Mouse (Mus musculus) forebrain, embryonic 10.5 days (tissue): ENCODE measurements around the gene Trpv4. TPM values are rescaled to one million over a fixed set of nuclear protein-coding genes. Genes with fewer than 3 reads are reported as not detected.

Experiments
- DNase-seq: peaks from one replicate; pipeline ENCODE4 v3.0.0-alpha.2; 2017; ENCODE audit warnings: low spot score; ENCODE audit errors: extremely low spot score
- H3K27ac ChIP-seq: fragments of 300-500 bp; sonication (generic); 2 replicates; pipeline ENCODE4 v1.5.1; 2016; ENCODE audit warnings: mild to moderate bottlenecking
- H3K27me3 ChIP-seq: fragments of 300-500 bp; sonication (generic); 2 replicates; pipeline ENCODE4 v1.6.1; 2016; ENCODE audit warnings: mild to moderate bottlenecking; ENCODE audit not compliant: poor library complexity, severe bottlenecking
- H3K36me3 ChIP-seq: fragments of 300-500 bp; sonication (generic); replicated peaks from 2 replicates; pipeline ENCODE4 v1.6.1; 2016; ENCODE audit warnings: mild to moderate bottlenecking, moderate library complexity
- H3K4me1 ChIP-seq: fragments of 300-500 bp; sonication (generic); 2 replicates; pipeline ENCODE4 v1.6.1; 2016
- H3K4me3 ChIP-seq: fragments of 300-500 bp; sonication (generic); 2 replicates; pipeline ENCODE4 v1.5.1; 2016; ENCODE audit warnings: mild to moderate bottlenecking, moderate library complexity
- H3K9me3 ChIP-seq: fragments of 300-500 bp; sonication (generic); 2 replicates; pipeline ENCODE4 v1.6.1; 2016; ENCODE audit warnings: mild to moderate bottlenecking, moderate library complexity
- WGBS: fragments of 180-500 bp; shearing (Covaris S2); methylation state at CpG from one replicate; pipeline ENCODE4 v1.1.7; 2016; 5-methylcytosine and 5-hydroxymethylcytosine counted together
- polyA plus RNA-seq: library from polyadenylated mRNA; unstranded; fragments of >200 nt; fragmentation: Nextera tagmentation; extraction: Ambion mirVana; gene quantifications from 2 replicates; pipeline ENCODE4 v1.2.1, GENCODE M21; 2016

The Trpv4 gene
- polyA plus RNA-seq, 1 experiment from 2014 or later, result 0.31 TPM

GRCm38 (mm10) chr5:114657426-114657825, 795 bp downstream of the Trpv4 start:
- H3K27me3 ChIP-seq, result peaks cover 86% of the 10 kb centered on the region
- peaks cover 14% of the 10 kb centered on the region for H3K4me1 ChIP-seq
- DNase-seq, result no peak
- H3K4me3 ChIP-seq, result peak overlapping the region; percentile 58
- no peak overlapping the region for H3K27ac ChIP-seq
- no peaks in the 10 kb centered on the region for H3K36me3 ChIP-seq
- H3K9me3 ChIP-seq, result no peaks in the 10 kb centered on the region
- WGBS, result 33% methylated on average over 10 of the region's 10 CpGs

DNA sequence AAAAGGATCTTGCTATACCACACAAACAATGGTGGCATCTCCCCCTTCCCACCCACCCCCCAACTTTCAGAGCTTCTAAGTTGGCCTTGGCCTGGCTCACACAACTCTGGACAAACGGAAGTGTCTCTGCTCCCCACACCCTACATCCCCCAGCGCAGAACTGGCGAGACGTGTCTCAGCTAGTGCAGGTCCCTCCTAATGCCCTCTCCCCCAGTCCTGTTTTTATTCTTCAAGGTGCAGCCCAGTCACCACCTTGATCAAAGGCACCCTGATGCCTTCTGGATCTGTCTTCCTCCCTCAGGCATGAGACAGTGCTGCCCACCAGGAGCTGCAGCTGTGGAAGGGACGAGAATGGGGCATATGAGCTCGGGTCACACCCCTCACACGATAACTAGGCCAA, 1.9 kb downstream of the Trpv4 start:
- Histone ChIP-seq H3K4me3 (no peak overlapping the region), H3K4me1 (peaks cover 21% of the 10 kb centered on the region), H3K27ac (no peak overlapping the region), H3K27me3 (peaks cover 96% of the 10 kb centered on the region), H3K36me3 (no peaks in the 10 kb centered on the region), H3K9me3 (no peaks in the 10 kb centered on the region)
- WGBS, result 82% methylated on average over 7 of the region's 7 CpGs
- no peak for DNase-seq

DNA sequence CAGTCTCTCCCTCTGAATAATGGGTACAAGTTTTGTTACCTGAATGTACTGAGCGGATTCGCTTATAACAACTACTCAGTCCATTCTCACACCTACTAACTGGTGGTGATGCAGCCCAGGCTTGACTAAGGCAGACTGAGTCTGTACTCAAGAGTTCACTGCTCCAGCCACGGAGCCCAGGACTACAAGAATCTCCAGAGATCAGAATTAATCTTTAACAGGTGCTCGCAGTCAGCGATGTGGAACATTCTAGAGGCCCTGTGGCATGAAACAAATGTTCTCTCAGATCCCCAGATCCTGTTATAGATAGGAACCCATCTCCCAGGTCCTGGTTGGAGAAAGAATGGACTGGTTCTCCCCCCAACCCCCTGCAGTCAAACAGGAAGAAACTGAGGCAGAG, 2.5 kb downstream of the Trpv4 start:
- H3K4me3 ChIP-seq, result no peak overlapping the region
- peaks cover 27% of the 10 kb centered on the region for H3K4me1 ChIP-seq
- DNase-seq, result no peak
- no peaks in the 10 kb centered on the region for H3K36me3 ChIP-seq
- no peaks in the 10 kb centered on the region for H3K9me3 ChIP-seq
- H3K27ac ChIP-seq, result no peak overlapping the region
- H3K27me3 ChIP-seq, result peaks cover 98% of the 10 kb centered on the region
- 87% methylated on average over 5 of the region's 5 CpGs for WGBS

DNA sequence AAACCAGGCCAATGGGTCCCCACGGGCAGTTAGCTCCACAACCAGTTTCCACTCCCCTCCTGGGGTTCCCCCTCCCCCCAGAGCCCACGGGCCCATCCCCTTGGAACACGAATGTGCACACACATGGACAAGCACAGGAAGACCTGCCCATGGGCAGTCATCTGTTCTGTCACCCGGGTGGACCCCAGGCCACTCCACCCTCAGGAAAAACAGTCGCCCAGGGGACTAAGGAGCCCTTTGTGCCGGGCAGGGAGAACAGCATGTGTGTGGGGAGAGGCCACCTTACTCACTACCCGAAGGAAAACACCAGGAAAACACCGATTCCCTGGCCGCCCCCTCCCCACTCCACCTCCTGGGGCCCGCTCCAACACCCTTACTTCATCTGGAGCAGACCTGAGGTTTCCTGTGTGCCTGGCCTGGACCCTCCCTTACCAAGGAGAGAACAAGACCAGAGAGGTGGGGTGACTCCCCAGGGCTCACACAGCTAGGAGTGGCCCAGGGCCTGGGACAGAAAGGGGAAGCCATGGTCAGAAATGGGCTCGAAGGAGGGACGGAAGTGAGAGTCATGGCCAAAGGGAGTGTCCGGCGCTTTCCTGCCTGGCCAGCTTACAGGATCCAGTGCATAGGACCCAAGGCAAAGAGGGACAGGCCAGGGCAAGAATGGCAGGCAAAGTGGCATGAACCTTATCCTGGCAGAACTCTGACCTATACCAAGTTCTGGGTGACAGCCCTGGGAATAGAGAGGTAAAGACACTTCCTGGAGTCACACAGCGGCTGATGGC, 4.4 kb downstream of the Trpv4 start:
- Histone ChIP-seq H3K36me3 (no peaks in the 10 kb centered on the region), H3K4me3 (no peak overlapping the region), H3K4me1 (peaks cover 43% of the 10 kb centered on the region), H3K27me3 (peaks cover 98% of the 10 kb centered on the region), H3K27ac (no peak overlapping the region), H3K9me3 (no peaks in the 10 kb centered on the region)
- WGBS, result 77% methylated on average over 15 of the region's 15 CpGs
- DNase-seq, result no peak

- Histone ChIP-seq H3K36me3 (no peaks in the 10 kb centered on the region), H3K27me3 (peaks cover 89% of the 10 kb centered on the region), H3K4me3 (no peak overlapping the region), H3K4me1 (peaks cover 53% of the 10 kb centered on the region), H3K9me3 (no peaks in the 10 kb centered on the region), H3K27ac (0 out of 2 replicates have a peak overlapping the region, but pooled peaks have one; percentile 33)
- DNase-seq, result no peak
- 24% methylated on average over 3 of the region's 3 CpGs for WGBS
Measured at GRCm38 (mm10) chr5:114651449-114651848, 6.8 kb downstream of the Trpv4 start.

DNA sequence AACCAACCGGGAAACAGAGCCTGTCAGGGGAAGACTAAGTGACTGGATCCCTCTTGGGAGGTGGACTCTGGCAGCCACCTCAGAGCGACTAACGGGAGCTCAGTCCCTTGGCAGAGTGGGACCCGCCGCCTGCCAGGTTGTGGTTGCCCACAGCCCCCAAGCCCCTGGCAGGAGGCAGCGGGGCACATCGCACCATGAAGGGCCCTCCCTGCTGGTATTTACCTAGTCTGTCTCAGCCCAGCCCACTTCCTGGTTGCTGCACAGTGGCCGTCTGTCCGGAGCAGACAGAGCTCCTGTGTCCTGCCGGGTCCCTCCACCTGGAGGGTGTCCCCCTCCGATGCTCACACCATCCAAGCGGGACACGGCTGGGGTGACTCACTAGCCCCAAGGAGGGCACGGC, 7.2 kb downstream of the Trpv4 start:
- peaks cover 89% of the 10 kb centered on the region for H3K27me3 ChIP-seq

GRCm38 (mm10) chr5:114648728-114649311, 9.4 kb downstream of the Trpv4 start:
- no peak overlapping the region for H3K4me3 ChIP-seq
- WGBS, result 72% methylated on average over 11 of the region's 11 CpGs
- H3K27ac ChIP-seq, result 0 out of 2 replicates have a peak overlapping the region, but pooled peaks have one; percentile 5

More for the DNA sequence above, 7.2 kb downstream of the Trpv4 start:
- WGBS, result 41% methylated on average over 14 of the region's 14 CpGs
- no peaks in the 10 kb centered on the region for H3K36me3 ChIP-seq
- no peaks in the 10 kb centered on the region for H3K9me3 ChIP-seq
- no peak for DNase-seq
- H3K4me3 ChIP-seq, result no peak overlapping the region
- H3K4me1 ChIP-seq, result peaks cover 56% of the 10 kb centered on the region
- 0 out of 2 replicates have a peak overlapping the region, but pooled peaks have one; percentile 33 for H3K27ac ChIP-seq

GRCm38 (mm10) chr5:114647211-114647974, 10.8 kb downstream of the Trpv4 start:
- peak; percentile 58 for DNase-seq
- Histone ChIP-seq H3K4me3 (peak overlapping the region; percentile 45), H3K4me1 (peaks cover 65% of the 10 kb centered on the region), H3K27ac (peak overlapping the region; percentile 68), H3K36me3 (no peaks in the 10 kb centered on the region), H3K9me3 (no peaks in the 10 kb centered on the region), H3K27me3 (peaks cover 76% of the 10 kb centered on the region)
- WGBS, result 7% methylated on average over 27 of the region's 27 CpGs

More at GRCm38 (mm10) chr5:114648728-114649311, 9.4 kb downstream of the Trpv4 start:
- H3K4me1 ChIP-seq, result peaks cover 65% of the 10 kb centered on the region
- peaks cover 78% of the 10 kb centered on the region for H3K27me3 ChIP-seq
- H3K36me3 ChIP-seq, result no peaks in the 10 kb centered on the region
- no peaks in the 10 kb centered on the region for H3K9me3 ChIP-seq
- DNase-seq, result no peak

DNA sequence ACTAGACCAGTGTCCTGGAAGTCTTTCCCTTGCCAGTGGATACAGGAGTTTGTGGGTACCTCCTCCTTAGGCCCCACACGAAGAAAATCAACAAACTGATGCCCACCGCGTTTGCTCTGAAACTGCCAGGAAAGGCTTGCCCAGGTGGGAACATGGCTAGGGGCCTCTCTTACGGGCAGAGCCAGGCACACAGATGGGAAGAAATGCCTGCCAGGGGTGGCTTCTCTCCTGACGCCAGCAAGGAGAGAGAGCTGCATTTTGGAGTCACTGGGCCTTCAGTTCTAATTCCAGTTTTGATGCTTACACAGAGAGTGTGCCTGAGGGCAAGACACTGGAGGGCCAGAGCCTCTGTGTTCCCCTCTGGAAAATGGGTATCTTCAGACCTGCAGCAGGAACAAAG, 12.3 kb downstream of the Trpv4 start:
- H3K27me3 ChIP-seq, result peaks cover 77% of the 10 kb centered on the region
- H3K36me3 ChIP-seq, result no peaks in the 10 kb centered on the region
- no peak for DNase-seq
- H3K27ac ChIP-seq, result no peak overlapping the region
- WGBS, result 86% methylated on average over 5 of the region's 5 CpGs
- no peak overlapping the region for H3K4me3 ChIP-seq
- H3K4me1 ChIP-seq, result peaks cover 54% of the 10 kb centered on the region
- no peaks in the 10 kb centered on the region for H3K9me3 ChIP-seq

- 55% methylated on average over 6 of the region's 6 CpGs for WGBS
- Histone ChIP-seq H3K27ac (0 out of 2 replicates have a peak overlapping the region, but pooled peaks have one; percentile 4), H3K27me3 (peaks cover 77% of the 10 kb centered on the region), H3K4me1 (peaks cover 45% of the 10 kb centered on the region), H3K4me3 (no peak overlapping the region), H3K36me3 (no peaks in the 10 kb centered on the region), H3K9me3 (no peaks in the 10 kb centered on the region)
- no peak for DNase-seq
Measured at GRCm38 (mm10) chr5:114644918-114645317, 13.3 kb downstream of the Trpv4 start.

DNA sequence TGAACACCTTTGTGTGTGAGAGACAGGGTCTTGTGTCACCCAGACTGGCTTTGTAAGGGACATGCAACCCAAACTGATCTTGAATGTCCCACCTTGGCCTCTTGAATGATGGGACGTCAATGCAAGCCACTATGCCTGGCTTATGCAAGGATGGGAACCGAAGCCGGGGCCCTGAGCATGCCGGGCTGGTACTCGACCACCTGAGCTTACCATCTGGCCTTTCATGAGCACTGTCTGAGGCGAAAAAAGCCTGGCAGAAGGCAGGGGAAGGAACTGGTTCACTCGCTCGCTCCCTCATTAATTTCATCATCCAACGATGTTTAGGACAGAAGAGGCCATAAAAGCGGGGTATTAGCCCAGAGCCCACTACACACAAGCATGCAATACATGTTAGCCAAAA, 17.4 kb downstream of the Trpv4 start:
- WGBS, result 88% methylated on average over 10 of the region's 10 CpGs
- Histone ChIP-seq H3K4me3 (no peak overlapping the region), H3K27ac (no peak overlapping the region), H3K4me1 (peaks cover 24% of the 10 kb centered on the region), H3K9me3 (no peaks in the 10 kb centered on the region), H3K36me3 (no peaks in the 10 kb centered on the region), H3K27me3 (peaks cover 71% of the 10 kb centered on the region)
- DNase-seq, result no peak

GRCm38 (mm10) chr5:114639645-114639957, 18.6 kb downstream of the Trpv4 start:
- H3K4me1 ChIP-seq, result peaks cover 16% of the 10 kb centered on the region
- 28% methylated on average over 7 of the region's 7 CpGs for WGBS
- H3K9me3 ChIP-seq, result no peaks in the 10 kb centered on the region
- no peak overlapping the region for H3K27ac ChIP-seq
- peaks cover 67% of the 10 kb centered on the region for H3K27me3 ChIP-seq
- no peak for DNase-seq
- peak overlapping the region; percentile 31 for H3K4me3 ChIP-seq
- no peaks in the 10 kb centered on the region for H3K36me3 ChIP-seq
